Mouse (Mus musculus) midbrain, embryonic 11.5 days (tissue): ENCODE data around the gene Mrgpra9. TPM values are rescaled to one million over a fixed set of nuclear protein-coding genes. Genes with fewer than 3 reads are reported as not detected.
"Not testable (repeated sequence)": the region's sequence is repeated elsewhere in the genome, so short reads cannot be mapped to it uniquely, and the experiment has no call there.

Experiments used
- ATAC-seq: fragments of 200-750 bp; cut with Nextera tagmentation; 2 replicates; pipeline ENCODE4 v1.8.0; 2017; ENCODE audit warnings: moderate TSS enrichment, moderate library complexity; ENCODE audit not compliant: low FRiP score
- DNase-seq: peaks from one replicate; pipeline ENCODE4 v3.0.0; 2015; ENCODE audit warnings: low spot score; ENCODE audit errors: missing footprints
- H3K27ac ChIP-seq: fragments of 300-500 bp; sonication (generic); 2 replicates; pipeline ENCODE4 v1.5.1; 2014; ENCODE audit warnings: low read depth, low read length
- H3K27me3 ChIP-seq: fragments of 300-500 bp; sonication (generic); 2 replicates; pipeline ENCODE4 v1.6.1; 2014; ENCODE audit warnings: mild to moderate bottlenecking, low read length, moderate library complexity, mixed read lengths; ENCODE audit not compliant: control insufficient read depth, insufficient read depth
- H3K36me3 ChIP-seq: fragments of 300-500 bp; sonication (generic); 2 replicates; pipeline ENCODE4 v1.6.1; 2014; ENCODE audit warnings: mild to moderate bottlenecking, low read length, moderate library complexity, mixed read lengths; ENCODE audit not compliant: control insufficient read depth, insufficient read depth
- H3K4me1 ChIP-seq: fragments of 300-500 bp; sonication (generic); 2 replicates; pipeline ENCODE4 v1.6.1; 2014; ENCODE audit warnings: low read length; ENCODE audit not compliant: control insufficient read depth, insufficient read depth
- H3K4me2 ChIP-seq: fragments of 300-500 bp; sonication (generic); 2 replicates; pipeline ENCODE4 v1.6.1; 2014; ENCODE audit warnings: mild to moderate bottlenecking, moderate library complexity
- H3K4me3 ChIP-seq: fragments of 300-500 bp; sonication (generic); 2 replicates; pipeline ENCODE4 v1.5.1; 2014; ENCODE audit warnings: low read depth, low read length
- H3K9ac ChIP-seq: fragments of 300-500 bp; sonication (generic); 2 replicates; pipeline ENCODE4 v1.6.1; 2014; ENCODE audit warnings: low read length
- H3K9me3 ChIP-seq: fragments of 300-500 bp; sonication (generic); 2 replicates; pipeline ENCODE4 v1.6.1; 2016; ENCODE audit warnings: low read length; ENCODE audit not compliant: control insufficient read depth
- WGBS: fragments of 180-500 bp; shearing (Covaris S2); extraction: QIAGEN DNeasy Blood & Tissue Kit; methylation state at CpG from one replicate; pipeline ENCODE4 v1.1.7; 2014; 5-methylcytosine and 5-hydroxymethylcytosine counted together
- polyA plus RNA-seq: library from polyadenylated mRNA; unstranded; fragments of >200 nt; fragmentation: Nextera tagmentation; extraction: Ambion mirVana; gene quantifications from 2 replicates; pipeline ENCODE4 v1.2.1, GENCODE M21; 2014

The Mrgpra9 gene
- not detected in 2 replicates for polyA plus RNA-seq

GRCm38 (mm10) chr7:47252770-47253169 lies at the start of gene Mrgpra9:
TSS of gene Mrgpra9 (minus strand) at chr7:47252848.
- Histone ChIP-seq H3K4me3 (no peak within 1 kb of the TSS), H3K27me3 (no peaks in the 10 kb centered on the region), H3K4me2 (no peak within 1 kb of the TSS), H3K9me3 (no peaks in the 10 kb centered on the region), H3K27ac (no peak within 1 kb of the TSS), H3K9ac (no peak within 1 kb of the TSS), H3K36me3 (no peaks in the 10 kb centered on the region), H3K4me1 (no peaks in the 10 kb centered on the region)
- DNase-seq: no peak
- WGBS: 84% methylated on average over 1 of the region's 1 CpGs
- ATAC-seq: no peak

GRCm38 (mm10) chr7:47299612-47300011 lies 47.0 kb upstream of the Mrgpra9 start:
- not testable (repeated sequence) for H3K27ac ChIP-seq, H3K4me2 ChIP-seq, H3K9me3 ChIP-seq, H3K9ac ChIP-seq, H3K27me3 ChIP-seq, H3K4me1 ChIP-seq, H3K4me3 ChIP-seq, DNase-seq, H3K36me3 ChIP-seq, ATAC-seq

- not testable (repeated sequence) for H3K4me1 ChIP-seq, H3K4me2 ChIP-seq, H3K4me3 ChIP-seq, DNase-seq, H3K36me3 ChIP-seq, H3K9me3 ChIP-seq, H3K27ac ChIP-seq, H3K27me3 ChIP-seq, ATAC-seq, H3K9ac ChIP-seq
- whole genome bisulfite sequencing: 79% methylated on average over 5 of the region's 5 CpGs
Measured at GRCm38 (mm10) chr7:47271547-47271946, 18.9 kb upstream of the Mrgpra9 start.

GRCm38 (mm10) chr7:47244658-47245057 lies 8.0 kb downstream of the Mrgpra9 start:
- 59% methylated on average over 3 of the region's 3 CpGs for WGBS

GRCm38 (mm10) chr7:47204830-47205229 lies 47.8 kb downstream of the Mrgpra9 start, which contains the start of gene Mrgpra6:
TSS of gene Mrgpra6 (minus strand) at chr7:47204920.
- Histone ChIP-seq H3K4me2 (no peak within 1 kb of the TSS), H3K36me3 (no peaks in the 10 kb centered on the region), H3K4me1 (no peaks in the 10 kb centered on the region), H3K9me3 (no peaks in the 10 kb centered on the region), H3K9ac (no peak within 1 kb of the TSS), H3K27ac (no peak within 1 kb of the TSS), H3K27me3 (no peaks in the 10 kb centered on the region), H3K4me3 (no peak within 1 kb of the TSS)
- DNase-seq (no peak), ATAC-seq (no peak)
- 78% methylated on average over 4 of the region's 4 CpGs for WGBS

More at GRCm38 (mm10) chr7:47244658-47245057, 8.0 kb downstream of the Mrgpra9 start:
- Histone ChIP-seq H3K4me2 (no peak overlapping the region), H3K9ac (no peak overlapping the region), H3K27ac (no peak overlapping the region), H3K4me3 (no peak overlapping the region), H3K27me3 (no peaks in the 10 kb centered on the region), H3K4me1 (no peaks in the 10 kb centered on the region), H3K36me3 (no peaks in the 10 kb centered on the region), H3K9me3 (no peaks in the 10 kb centered on the region)
- no peak for ATAC-seq
- no peak for DNase-seq

- H3K4me2 ChIP-seq: no peak overlapping the region
- H3K4me1 ChIP-seq: no peaks in the 10 kb centered on the region
- DNase-seq (no peak), ATAC-seq (no peak)
- WGBS: 50% methylated on average over 1 of the region's 1 CpGs
- H3K27me3 ChIP-seq: no peaks in the 10 kb centered on the region
- H3K9me3 ChIP-seq: no peaks in the 10 kb centered on the region
- H3K36me3 ChIP-seq: no peaks in the 10 kb centered on the region
- H3K4me3 ChIP-seq: no peak overlapping the region
- H3K27ac ChIP-seq: no peak overlapping the region
- no peak overlapping the region for H3K9ac ChIP-seq
Measured at GRCm38 (mm10) chr7:47195271-47195670, 57.4 kb downstream of the Mrgpra9 start.

Other genes starting within 250 kb of the Mrgpra9 start
- 12.5 and 13.3 TPM in 2 replicates for gene Spty2d1, start 244.4 kb downstream of the Mrgpra9 start, polyA plus RNA-seq
- 9.7 and 10.0 TPM in 2 replicates for gene Tmem86a, start 202.2 kb downstream of the Mrgpra9 start, polyA plus RNA-seq
- 17.5 and 18.5 TPM in 2 replicates for gene Ptpn5, start 119.2 kb downstream of the Mrgpra9 start, polyA plus RNA-seq
- gene Mrgpra6, start 47.9 kb downstream of the Mrgpra9 start, polyA plus RNA-seq: not detected in 2 replicates
- not detected in 2 replicates for gene Mrgpra1, start 101.4 kb upstream of the Mrgpra9 start, polyA plus RNA-seq
- gene Mrgpra2a, start 199.3 kb upstream of the Mrgpra9 start, polyA plus RNA-seq: not detected in 2 replicates